Mouse (Mus musculus): Measurements from ENCODE around the gene Lrch3. TPM values are rescaled to one million over a fixed set of nuclear protein-coding genes. Genes with fewer than 3 reads are reported as not detected.
"Not testable (repeated sequence)": the region's sequence is repeated elsewhere in the genome, so short reads cannot be mapped to it uniquely, and the experiment has no call there.

Lrch3 gene
- polyA plus RNA-seq, 1 experiment from 2014 or later: 24.5 TPM

DNA sequence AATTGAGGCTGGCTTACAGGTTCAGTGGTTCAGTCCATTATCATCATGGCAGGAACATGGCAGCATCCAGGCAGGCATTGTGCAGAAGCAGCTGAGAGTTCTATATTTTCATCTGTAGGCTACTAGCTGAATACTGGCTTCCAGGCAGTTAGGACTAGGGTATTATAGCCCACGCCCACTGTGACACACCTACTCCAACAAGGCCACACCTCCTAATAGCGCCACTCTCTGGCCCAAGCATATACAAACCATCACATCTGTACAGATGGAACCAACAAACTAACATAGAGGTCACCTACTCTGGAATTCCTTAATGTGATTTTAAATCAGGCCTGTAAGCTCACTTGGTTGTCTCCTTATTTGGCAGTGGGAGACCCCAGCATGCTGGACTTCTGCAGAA is 134.8 kb downstream of the Lrch3 start:
- in situ Hi-C loops (cut with MboI; ENCODE audit: low pct_unique_long_range_greater_than_20kb): no loop called here
- DNase-seq (ENCODE audit: low read depth, low spot score) (no peak), ATAC-seq (no peak)
- ChIA-PET POLR2A (no interaction called here), CTCF (interaction anchor here (2.0 kb wide), 1 partner anchor 25 kb away, joined by 6 read pairs; no protein-coding TSS in a partner anchor)
- no peak for TF ChIP-seq CTCF (IDR thresholded peaks at IDR 0.05)
- no peaks in the 10 kb centered on the region for H3K27me3 ChIP-seq

DNA sequence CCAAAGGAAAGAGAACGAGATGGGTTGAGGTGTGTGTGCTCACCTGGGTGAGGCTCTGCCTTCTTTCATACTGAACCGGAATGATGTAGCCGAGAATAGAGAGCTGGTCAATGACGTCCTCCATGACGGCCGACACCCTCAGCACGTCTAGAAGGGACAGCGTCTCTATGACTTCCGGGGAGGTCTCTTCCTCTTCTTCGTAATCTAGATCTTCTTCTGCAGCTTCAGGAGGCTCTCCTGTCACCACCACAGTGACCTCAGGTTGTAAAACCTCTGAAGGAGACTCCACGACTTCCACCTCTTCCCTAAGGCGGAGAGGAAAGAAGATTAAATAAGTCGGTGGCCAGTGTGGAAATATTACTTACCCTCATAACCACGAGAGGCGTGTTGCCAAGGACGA is 135.9 kb downstream of the Lrch3 start:
- TF ChIP-seq CTCF (IDR thresholded peaks at IDR 0.05): no peak
- CTCF ChIA-PET: no interaction called here
- in situ Hi-C loops (cut with MboI; ENCODE audit: low pct_unique_long_range_greater_than_20kb): no loop called here
- POLR2A ChIA-PET: no interaction called here
- ATAC-seq (no peak), DNase-seq (ENCODE audit: low read depth, low spot score) (no peak)
- H3K27me3 ChIP-seq: no peaks in the 10 kb centered on the region

GRCm38 (mm10) chr16:33053141-33053540 is 139.2 kb downstream of the Lrch3 start:
- POLR2A ChIA-PET: no interaction called here
- DNase-seq (ENCODE audit: low read depth, low spot score) (no peak), ATAC-seq (no peak)
- CTCF ChIA-PET: no interaction called here
- TF ChIP-seq CTCF (IDR thresholded peaks at IDR 0.05): no peak
- H3K27me3 ChIP-seq: no peaks in the 10 kb centered on the region
- in situ Hi-C loops (cut with MboI; ENCODE audit: low pct_unique_long_range_greater_than_20kb): no loop called here

- ATAC-seq; POLR2A ChIA-PET; in situ Hi-C loops (cut with MboI; ENCODE audit: low pct_unique_long_range_greater_than_20kb); DNase-seq (ENCODE audit: low read depth, low spot score); H3K27me3 ChIP-seq: not testable (repeated sequence)
- CTCF ChIA-PET: interaction anchor here (1.5 to 1.9 kb wide), 2 partner anchors 31 to 32 kb away, joined by 5 to 7 read pairs; no protein-coding TSS in a partner anchor
Measured at GRCm38 (mm10) chr16:33054927-33055326, 141.0 kb downstream of the Lrch3 start.

GRCm38 (mm10) chr16:33055655-33056054 is 141.8 kb downstream of the Lrch3 start:
- no peaks in the 10 kb centered on the region for H3K27me3 ChIP-seq
- POLR2A ChIA-PET: interaction anchor here (1.8 kb wide), 1 partner anchor 31 kb away, joined by 3 read pairs; no protein-coding TSS in a partner anchor
- TF ChIP-seq CTCF (IDR thresholded peaks at IDR 0.05): no peak
- CTCF ChIA-PET: interaction anchor here (1.5 to 1.9 kb wide), 3 partner anchors 10 to 32 kb away, joined by 4 to 7 read pairs (median 5); no protein-coding TSS in a partner anchor
- in situ Hi-C loops (cut with MboI; ENCODE audit: low pct_unique_long_range_greater_than_20kb): no loop called here
- peak; percentile 25 for ATAC-seq
- DNase-seq (ENCODE audit: low read depth, low spot score): no peak

DNA sequence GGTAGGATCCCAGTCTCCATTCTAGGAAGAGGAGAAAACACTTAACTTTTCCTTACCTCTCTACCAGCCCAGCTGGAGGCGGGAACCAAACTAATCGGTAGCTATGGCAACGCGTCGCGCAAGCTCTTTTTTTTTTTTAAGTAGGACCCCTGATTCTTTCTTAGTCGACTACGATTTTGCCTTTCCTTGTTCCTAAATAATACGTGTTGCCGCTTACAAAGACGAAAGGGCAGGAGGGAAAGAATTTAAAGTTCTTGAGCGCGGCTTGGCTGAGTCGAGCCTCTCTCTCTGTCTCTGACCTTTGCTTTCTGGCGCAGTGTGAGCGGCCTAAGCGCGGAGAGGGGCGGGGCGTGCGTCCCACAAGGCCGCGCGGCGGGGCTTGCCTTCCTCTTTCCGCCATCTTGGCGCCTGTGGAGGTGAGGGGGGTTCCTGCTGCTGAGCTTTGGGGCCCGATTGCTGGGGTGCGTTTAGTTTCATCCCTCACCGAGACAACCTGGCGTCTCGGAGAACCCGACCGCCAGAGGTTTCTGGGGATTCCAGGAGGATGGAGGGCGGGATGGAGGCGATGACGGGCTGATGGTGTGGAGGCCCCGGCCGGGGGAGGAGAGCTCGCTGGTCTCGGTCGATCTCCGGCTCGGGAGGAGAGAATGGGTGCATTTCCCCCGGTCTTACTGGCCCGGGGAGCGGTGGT is 142.3 kb downstream of the Lrch3 start, which contains the start of the genes Iqcg and Rpl35a:
Gene Iqcg, minus strand, starts transcription at position 124 of the 691 bp plus-strand sequence.
Gene Rpl35a, plus strand, starts transcription at position 359 of the 691 bp plus-strand sequence.
- DNase-seq (ENCODE audit: low read depth, low spot score) (peak; percentile 68), ATAC-seq (peak; percentile 86)
- H3K27me3 ChIP-seq: no peaks in the 10 kb centered on the region
- in situ Hi-C loops (cut with MboI; ENCODE audit: low pct_unique_long_range_greater_than_20kb): no loop called here
- CTCF ChIA-PET: interaction anchor here (1.6 to 1.9 kb wide), 2 partner anchors 11 to 33 kb away, joined by 4 to 7 read pairs; no protein-coding TSS in a partner anchor
- no peak for TF ChIP-seq CTCF (IDR thresholded peaks at IDR 0.05)
- POLR2A ChIA-PET: interaction anchor here (1.8 kb wide), 1 partner anchor 32 kb away, joined by 3 read pairs; no protein-coding TSS in a partner anchor

DNA sequence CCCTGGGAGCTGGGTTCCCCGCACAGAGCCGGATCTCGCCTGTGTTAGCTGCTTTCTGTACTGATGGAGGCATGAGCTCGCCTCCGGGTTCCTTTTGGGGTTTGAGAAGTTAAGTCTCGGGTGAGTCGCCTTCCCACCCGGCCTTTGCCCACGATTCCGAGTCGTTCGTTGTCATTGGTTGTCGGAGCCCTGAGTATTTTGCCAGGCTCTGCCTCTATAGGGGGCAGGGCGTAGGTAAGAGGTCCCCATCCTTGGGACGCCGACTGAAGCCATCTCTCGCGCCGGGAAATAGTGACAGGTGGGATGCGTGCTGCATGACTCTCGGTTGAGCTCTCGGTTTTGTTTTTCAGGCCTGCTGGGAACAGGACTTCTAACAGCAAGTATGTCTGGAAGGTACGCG is 142.9 kb downstream of the Lrch3 start:
- no peak for TF ChIP-seq CTCF (IDR thresholded peaks at IDR 0.05)
- ATAC-seq: no peak
- no peaks in the 10 kb centered on the region for H3K27me3 ChIP-seq
- no peak for DNase-seq (ENCODE audit: low read depth, low spot score)
- CTCF ChIA-PET: interaction anchor here (1.6 kb wide), 1 partner anchor 12 kb away, joined by 4 read pairs; no protein-coding TSS in a partner anchor
- in situ Hi-C loops (cut with MboI; ENCODE audit: low pct_unique_long_range_greater_than_20kb): no loop called here
- POLR2A ChIA-PET: interaction anchor here (1.8 kb wide), 1 partner anchor 32 kb away, joined by 3 read pairs; no protein-coding TSS in a partner anchor

DNA sequence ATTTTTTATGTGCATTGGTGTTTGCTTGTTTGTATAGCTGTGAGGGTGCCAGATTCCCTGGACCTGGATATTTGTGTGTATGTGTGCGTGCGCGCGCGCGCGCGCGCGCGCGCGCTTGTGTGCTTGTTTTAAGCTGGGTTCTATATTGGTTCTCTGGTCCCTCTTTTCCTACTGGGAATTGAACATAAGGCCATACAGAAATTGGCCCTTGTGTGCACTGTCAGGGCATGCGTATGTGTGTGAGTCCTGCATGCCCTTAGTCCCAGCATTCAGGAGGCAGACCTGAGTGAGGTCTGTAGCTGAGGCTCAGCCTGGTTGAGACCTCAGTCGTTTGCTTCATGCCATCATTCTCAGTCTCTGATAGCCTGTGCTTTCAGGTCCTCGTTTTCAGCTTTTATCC is 144.1 kb downstream of the Lrch3 start:
- in situ Hi-C loops (cut with MboI; ENCODE audit: low pct_unique_long_range_greater_than_20kb): no loop called here
- TF ChIP-seq CTCF (IDR thresholded peaks at IDR 0.05): no peak
- POLR2A ChIA-PET: interaction anchor here (0.7 kb wide), 1 partner anchor 697 kb away, joined by 4 read pairs; no protein-coding TSS in a partner anchor

GRCm38 (mm10) chr16:33058656-33059055 is 144.8 kb downstream of the Lrch3 start:
- POLR2A ChIA-PET; CTCF ChIA-PET; DNase-seq (ENCODE audit: low read depth, low spot score); in situ Hi-C loops (cut with MboI; ENCODE audit: low pct_unique_long_range_greater_than_20kb); ATAC-seq; H3K27me3 ChIP-seq: not testable (repeated sequence)

More for the DNA sequence above, 144.1 kb downstream of the Lrch3 start:
- ATAC-seq: no peak
- H3K27me3 ChIP-seq: no peaks in the 10 kb centered on the region
- no peak for DNase-seq (ENCODE audit: low read depth, low spot score)
- CTCF ChIA-PET: no interaction called here

- ATAC-seq: no peak
- in situ Hi-C loops (cut with MboI; ENCODE audit: low pct_unique_long_range_greater_than_20kb): no loop called here
- H3K27me3 ChIP-seq: no peaks in the 10 kb centered on the region
- POLR2A ChIA-PET: no interaction called here
- no peak for DNase-seq (ENCODE audit: low read depth, low spot score)
- no peak for TF ChIP-seq CTCF (IDR thresholded peaks at IDR 0.05)
- CTCF ChIA-PET: no interaction called here
Measured at GRCm38 (mm10) chr16:33059471-33059870, 145.6 kb downstream of the Lrch3 start.

DNA sequence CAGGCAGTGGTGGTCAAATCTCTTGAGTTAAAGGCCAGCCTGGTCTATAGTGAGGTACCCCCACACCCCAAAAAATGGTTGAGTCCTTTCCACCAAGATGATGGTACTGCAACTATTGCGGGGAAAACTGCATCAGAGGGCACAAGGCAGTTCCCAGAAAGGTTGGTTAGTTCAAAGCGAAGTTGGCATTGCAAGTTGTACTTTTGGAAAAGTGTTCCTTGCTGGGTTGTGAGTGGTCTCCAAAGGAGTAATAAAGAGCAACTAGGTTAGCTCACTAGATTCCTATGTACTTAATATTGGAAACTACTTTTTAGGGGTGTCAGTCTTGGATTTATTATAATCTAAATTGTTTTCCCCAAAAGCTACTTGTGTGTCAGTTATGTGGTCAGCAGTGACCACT is 147.0 kb downstream of the Lrch3 start:
- ATAC-seq (no peak), DNase-seq (ENCODE audit: low read depth, low spot score) (no peak)
- in situ Hi-C loops (cut with MboI; ENCODE audit: low pct_unique_long_range_greater_than_20kb): no loop called here
- no peak for TF ChIP-seq CTCF (IDR thresholded peaks at IDR 0.05)
- CTCF ChIA-PET: no interaction called here
- POLR2A ChIA-PET: no interaction called here
- H3K27me3 ChIP-seq: no peaks in the 10 kb centered on the region
